Mouse (Mus musculus): Measurements from ENCODE around the gene Mast4. TPM values are rescaled to one million over a fixed set of nuclear protein-coding genes. Genes with fewer than 3 reads are reported as not detected.

Gene Mast4
- polyA plus RNA-seq, 1 experiment from 2014 or later = 2.8 TPM

DNA sequence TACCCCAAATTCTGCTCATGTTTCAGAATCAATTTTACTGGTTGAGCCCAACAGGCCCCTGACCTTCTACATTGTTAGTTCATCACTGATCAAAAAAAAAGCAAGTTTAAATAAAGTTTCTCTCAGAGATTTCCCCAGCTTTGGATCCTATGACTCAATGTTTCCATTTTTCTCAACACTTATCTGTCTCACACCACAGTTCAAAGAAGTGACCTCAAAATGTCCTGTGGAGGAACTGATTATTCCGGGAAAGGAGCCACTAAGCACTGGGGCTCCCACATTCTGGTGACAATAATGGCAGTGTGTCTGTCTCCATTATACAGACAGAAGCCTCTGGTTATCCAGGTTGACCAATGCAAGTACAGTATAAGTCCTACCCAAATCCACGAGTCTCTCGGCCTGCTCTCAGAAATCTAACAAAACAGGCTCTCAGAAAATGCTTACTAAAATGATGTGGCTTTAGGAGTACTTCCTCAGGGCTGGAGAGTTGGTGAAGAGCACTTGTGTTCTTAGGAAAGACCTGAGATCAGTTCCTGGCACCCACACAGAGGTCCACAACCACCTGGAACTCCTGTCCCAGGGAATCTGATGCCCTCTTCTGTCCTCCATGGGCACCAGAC is 319.1 kb downstream of the Mast4 start:
- Histone ChIP-seq H3K27ac (ENCODE audit: low read depth) (no peak overlapping the region), H3K27me3 (ENCODE audit: insufficient read depth, low read length) (no peaks in the 10 kb centered on the region), H3K36me3 (replicated peaks; ENCODE audit: insufficient read depth, low read length) (no peaks in the 10 kb centered on the region), H3K9me3 (ENCODE audit: low read length) (no peaks in the 10 kb centered on the region), H3K4me1 (ENCODE audit: insufficient read depth) (no peaks in the 10 kb centered on the region), H3K4me3 (ENCODE audit: low read depth, low read length) (no peak overlapping the region), H3K4me2 (ENCODE audit: low read depth, low read length) (no peak overlapping the region), H3K9ac (replicated peaks) (no peak overlapping the region)
- ATAC-seq = no peak
- DNase-seq = no peak
- 68% methylated on average over 3 of the region's 3 CpGs for WGBS (ENCODE audit: insufficient replicate concordance)
- TF ChIP-seq CTCF (IDR thresholded peaks at IDR 0.05; ENCODE audit: low read depth) (no peak), EP300 (IDR thresholded peaks at IDR 0.05; ENCODE audit: low read depth) (peak; percentile 17; the same call in 1 of the 2 replicates)

DNA sequence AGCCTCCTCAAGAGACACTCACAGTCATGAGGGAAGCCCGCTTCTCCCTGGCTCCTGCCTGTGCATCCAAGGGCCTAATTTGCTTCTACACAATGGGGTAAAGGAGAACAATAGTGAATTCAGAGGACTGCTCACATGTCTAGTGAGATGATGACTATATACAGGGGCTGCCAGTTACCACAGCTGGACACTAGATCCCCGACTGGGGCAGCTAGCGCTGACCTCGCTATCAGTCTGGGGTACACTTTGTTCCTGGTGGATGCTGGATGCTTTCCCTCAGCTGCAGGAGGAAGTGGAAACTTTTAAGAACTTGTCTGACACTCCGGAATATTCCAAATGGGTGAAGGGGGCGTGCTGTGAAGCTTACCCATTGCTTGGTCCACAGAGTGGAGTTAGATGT is 319.7 kb downstream of the Mast4 start:
- TF ChIP-seq CTCF (IDR thresholded peaks at IDR 0.05; ENCODE audit: low read depth) (no peak), EP300 (IDR thresholded peaks at IDR 0.05; ENCODE audit: low read depth) (no peak)
- Histone ChIP-seq H3K4me3 (ENCODE audit: low read depth, low read length) (no peak overlapping the region), H3K9ac (replicated peaks) (no peak overlapping the region), H3K9me3 (ENCODE audit: low read length) (no peaks in the 10 kb centered on the region), H3K4me1 (ENCODE audit: insufficient read depth) (no peaks in the 10 kb centered on the region), H3K27ac (ENCODE audit: low read depth) (no peak overlapping the region), H3K27me3 (ENCODE audit: insufficient read depth, low read length) (no peaks in the 10 kb centered on the region), H3K36me3 (replicated peaks; ENCODE audit: insufficient read depth, low read length) (no peaks in the 10 kb centered on the region), H3K4me2 (ENCODE audit: low read depth, low read length) (no peak overlapping the region)
- DNase-seq (no peak), ATAC-seq (no peak)
- WGBS (ENCODE audit: insufficient replicate concordance) = 75% methylated on average over 6 of the region's 6 CpGs

DNA sequence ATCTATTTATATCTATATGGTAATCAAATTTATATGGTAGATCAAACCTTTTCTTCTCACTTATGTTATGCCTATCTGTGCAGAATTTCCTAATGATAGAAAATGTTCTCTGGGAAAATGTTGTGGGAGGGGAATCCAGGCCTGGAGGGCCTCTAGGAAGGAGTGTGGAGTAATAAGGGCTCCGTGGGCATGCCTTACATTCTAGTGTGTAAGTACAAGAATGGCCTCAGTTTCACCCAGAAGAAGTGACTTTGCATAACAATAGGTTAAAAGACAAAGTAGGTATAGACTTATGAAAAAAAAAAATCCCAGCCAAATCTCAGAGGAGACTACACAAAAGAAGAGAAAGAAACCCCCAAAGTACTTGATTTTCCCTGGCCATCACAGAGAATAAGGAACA is 320.1 kb downstream of the Mast4 start:
- no peak for ATAC-seq
- Histone ChIP-seq H3K9me3 (ENCODE audit: low read length) (no peaks in the 10 kb centered on the region), H3K4me3 (ENCODE audit: low read depth, low read length) (no peak overlapping the region), H3K36me3 (replicated peaks; ENCODE audit: insufficient read depth, low read length) (no peaks in the 10 kb centered on the region), H3K4me2 (ENCODE audit: low read depth, low read length) (no peak overlapping the region), H3K27ac (ENCODE audit: low read depth) (no peak overlapping the region), H3K4me1 (ENCODE audit: insufficient read depth) (no peaks in the 10 kb centered on the region), H3K27me3 (ENCODE audit: insufficient read depth, low read length) (no peaks in the 10 kb centered on the region), H3K9ac (replicated peaks) (no peak overlapping the region)
- WGBS (ENCODE audit: insufficient replicate concordance) = 79% methylated on average over 1 of the region's 1 CpGs
- TF ChIP-seq CTCF (IDR thresholded peaks at IDR 0.05; ENCODE audit: low read depth) (no peak), EP300 (IDR thresholded peaks at IDR 0.05; ENCODE audit: low read depth) (no peak)
- DNase-seq = no peak

GRCm38 (mm10) chr13:103005227-103005626 is 329.1 kb downstream of the Mast4 start:
- Histone ChIP-seq H3K9ac (replicated peaks) (no peak overlapping the region), H3K4me3 (ENCODE audit: low read depth, low read length) (no peak overlapping the region), H3K27ac (ENCODE audit: low read depth) (no peak overlapping the region), H3K36me3 (replicated peaks; ENCODE audit: insufficient read depth, low read length) (no peaks in the 10 kb centered on the region), H3K4me1 (ENCODE audit: insufficient read depth) (no peaks in the 10 kb centered on the region), H3K27me3 (ENCODE audit: insufficient read depth, low read length) (no peaks in the 10 kb centered on the region), H3K4me2 (ENCODE audit: low read depth, low read length) (no peak overlapping the region), H3K9me3 (ENCODE audit: low read length) (no peaks in the 10 kb centered on the region)
- TF ChIP-seq EP300 (IDR thresholded peaks at IDR 0.05; ENCODE audit: low read depth) (no peak), CTCF (IDR thresholded peaks at IDR 0.05; ENCODE audit: low read depth) (no peak)
- DNase-seq (no peak), ATAC-seq (no peak)
- WGBS (ENCODE audit: insufficient replicate concordance) = 72% methylated on average over 2 of the region's 2 CpGs

DNA sequence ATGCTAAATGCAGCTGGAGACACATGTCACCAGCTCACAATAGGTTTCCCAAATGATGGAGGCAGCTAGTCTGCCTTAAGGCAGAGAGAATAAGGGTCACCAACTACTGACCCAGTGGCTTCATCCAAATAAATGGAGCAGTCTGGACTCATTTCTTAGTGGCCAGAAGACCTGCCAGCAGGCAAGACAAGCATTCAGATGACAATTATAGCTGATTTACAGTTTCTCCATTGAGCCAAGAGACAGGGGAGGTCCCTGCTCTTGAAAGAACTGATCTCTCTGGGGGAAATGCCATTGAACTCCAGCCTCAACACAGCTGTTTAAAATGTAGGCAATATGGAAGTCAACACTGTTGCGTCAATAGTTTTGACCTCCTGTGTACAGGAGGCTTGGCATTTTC is 332.5 kb downstream of the Mast4 start:
- H3K27ac ChIP-seq (ENCODE audit: low read depth) = no peak overlapping the region
- TF ChIP-seq EP300 (IDR thresholded peaks at IDR 0.05; ENCODE audit: low read depth) (no peak), CTCF (IDR thresholded peaks at IDR 0.05; ENCODE audit: low read depth) (no peak)
- no peak for ATAC-seq
- H3K36me3 ChIP-seq (replicated peaks; ENCODE audit: insufficient read depth, low read length) = no peaks in the 10 kb centered on the region
- 92% methylated on average over 1 of the region's 1 CpGs for WGBS (ENCODE audit: insufficient replicate concordance)
- no peaks in the 10 kb centered on the region for H3K4me1 ChIP-seq (ENCODE audit: insufficient read depth)
- no peak overlapping the region for H3K4me3 ChIP-seq (ENCODE audit: low read depth, low read length)
- DNase-seq = no peak
- no peak overlapping the region for H3K4me2 ChIP-seq (ENCODE audit: low read depth, low read length)
- H3K9ac ChIP-seq (replicated peaks) = no peak overlapping the region
- H3K27me3 ChIP-seq (ENCODE audit: insufficient read depth, low read length) = no peaks in the 10 kb centered on the region
- no peaks in the 10 kb centered on the region for H3K9me3 ChIP-seq (ENCODE audit: low read length)

- Histone ChIP-seq H3K36me3 (replicated peaks; ENCODE audit: insufficient read depth, low read length) (no peaks in the 10 kb centered on the region), H3K27ac (ENCODE audit: low read depth) (no peak overlapping the region), H3K9ac (replicated peaks) (no peak overlapping the region), H3K9me3 (ENCODE audit: low read length) (no peaks in the 10 kb centered on the region), H3K4me3 (ENCODE audit: low read depth, low read length) (no peak overlapping the region), H3K4me2 (ENCODE audit: low read depth, low read length) (no peak overlapping the region), H3K4me1 (ENCODE audit: insufficient read depth) (no peaks in the 10 kb centered on the region), H3K27me3 (ENCODE audit: insufficient read depth, low read length) (no peaks in the 10 kb centered on the region)
- no peak for DNase-seq
- TF ChIP-seq EP300 (IDR thresholded peaks at IDR 0.05; ENCODE audit: low read depth) (no peak), CTCF (IDR thresholded peaks at IDR 0.05; ENCODE audit: low read depth) (no peak)
- 73% methylated on average over 7 of the region's 7 CpGs for WGBS (ENCODE audit: insufficient replicate concordance)
- no peak for ATAC-seq
Observed at GRCm38 (mm10) chr13:103000891-103001290, 333.4 kb downstream of the Mast4 start.

GRCm38 (mm10) chr13:102994098-102994497 is 340.2 kb downstream of the Mast4 start:
- Histone ChIP-seq H3K27me3 (ENCODE audit: insufficient read depth, low read length) (no peaks in the 10 kb centered on the region), H3K27ac (ENCODE audit: low read depth) (no peak overlapping the region), H3K36me3 (replicated peaks; ENCODE audit: insufficient read depth, low read length) (no peaks in the 10 kb centered on the region), H3K9me3 (ENCODE audit: low read length) (no peaks in the 10 kb centered on the region), H3K4me2 (ENCODE audit: low read depth, low read length) (no peak overlapping the region), H3K9ac (replicated peaks) (no peak overlapping the region), H3K4me1 (ENCODE audit: insufficient read depth) (no peaks in the 10 kb centered on the region), H3K4me3 (ENCODE audit: low read depth, low read length) (no peak overlapping the region)
- ATAC-seq (no peak), DNase-seq (no peak)
- 78% methylated on average over 11 of the region's 11 CpGs for WGBS (ENCODE audit: insufficient replicate concordance)
- TF ChIP-seq EP300 (IDR thresholded peaks at IDR 0.05; ENCODE audit: low read depth) (no peak), CTCF (IDR thresholded peaks at IDR 0.05; ENCODE audit: low read depth) (no peak)
